Mouse (Mus musculus) urinary bladder, postnatal 25 days (tissue): ENCODE measurements around the gene Itgb3.

Experiments
- DNase-seq: peaks from one replicate; pipeline ENCODE4 v3.0.0; 2022; ENCODE audit warnings: low spot score

Itgb3 gene

DNA sequence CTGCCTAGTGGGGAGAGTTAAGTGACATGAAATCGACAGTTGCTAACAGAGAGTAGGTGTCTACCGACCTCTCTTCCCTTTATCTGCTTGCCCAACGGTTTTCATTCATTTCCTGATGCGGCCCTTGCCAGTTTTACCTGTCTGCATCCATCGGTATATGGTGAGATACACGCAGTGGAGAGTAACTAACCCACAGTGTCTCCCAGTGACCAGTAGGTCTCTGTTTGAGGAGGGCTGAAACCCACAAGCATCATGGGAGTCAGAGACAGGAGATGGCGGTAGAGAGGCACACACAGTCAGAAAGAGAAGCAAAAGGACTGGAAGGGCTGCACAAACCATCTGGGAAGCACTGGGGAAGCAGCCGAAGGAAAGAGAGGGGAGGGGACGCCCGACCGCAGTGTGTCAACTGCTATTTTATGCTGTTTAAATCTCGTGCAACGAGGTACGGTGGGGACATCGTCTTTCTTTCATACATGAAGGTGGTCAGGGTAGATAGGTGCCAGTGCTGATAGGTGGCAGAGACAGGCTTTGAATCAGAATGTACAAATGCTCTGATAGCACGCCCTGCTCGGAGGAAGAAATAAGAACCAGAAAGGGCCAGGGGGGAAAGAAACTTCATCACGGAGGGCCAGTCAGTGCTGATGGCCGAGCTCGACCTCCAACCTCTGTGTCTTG lies 53.9 kb downstream of the Itgb3 start:
- no peak for DNase-seq

DNA sequence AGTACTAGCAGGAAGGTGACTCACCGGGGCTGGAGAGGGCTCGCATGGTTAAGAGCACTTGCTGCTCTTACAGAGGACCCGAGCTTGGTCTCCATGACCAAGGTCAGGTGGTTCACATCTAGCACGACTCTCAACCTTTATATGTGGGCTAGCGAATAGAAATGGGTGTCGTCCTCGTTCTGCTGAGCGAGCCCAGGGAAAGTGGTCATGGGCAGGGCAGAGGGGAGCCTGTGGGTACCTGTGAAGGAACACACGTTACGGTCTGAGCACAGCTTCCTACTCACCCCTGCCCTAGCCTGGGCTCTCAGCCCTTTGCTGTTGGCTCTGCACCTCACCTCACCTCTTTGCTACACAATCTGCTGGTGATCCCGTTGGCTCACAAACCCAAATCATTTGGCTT lies 54.8 kb downstream of the Itgb3 start:
- DNase-seq: no peak

DNA sequence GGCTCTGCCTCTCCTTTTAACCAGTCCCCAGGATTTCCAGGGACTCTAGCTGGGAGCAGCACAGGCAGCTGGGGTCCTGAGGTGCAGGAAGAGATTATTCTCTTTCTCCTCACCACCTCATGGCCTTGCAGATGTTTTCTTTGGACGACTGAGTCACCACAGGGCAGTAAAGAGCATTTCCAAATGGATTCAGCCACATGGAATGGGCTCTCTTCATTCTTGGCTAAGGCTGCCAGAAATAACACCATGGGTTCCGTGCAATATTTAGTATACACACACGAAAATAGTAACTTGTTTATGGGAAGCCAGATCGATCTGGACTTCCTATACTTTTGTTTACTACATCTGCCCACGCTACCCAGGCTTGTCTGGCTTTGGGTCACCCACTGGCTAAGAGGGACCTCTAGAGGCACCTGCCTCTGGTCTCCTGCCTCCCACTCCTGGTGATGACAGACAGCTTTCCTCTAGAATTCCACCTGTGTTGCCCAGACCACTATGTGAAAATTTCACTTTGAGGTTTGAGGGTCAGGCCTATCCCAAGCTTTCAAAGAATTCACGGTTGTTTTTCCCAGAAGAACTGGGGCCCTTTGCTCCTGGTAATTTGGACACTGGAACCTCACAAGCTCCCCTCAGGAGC lies 55.6 kb downstream of the Itgb3 start:
- no peak for DNase-seq

DNA sequence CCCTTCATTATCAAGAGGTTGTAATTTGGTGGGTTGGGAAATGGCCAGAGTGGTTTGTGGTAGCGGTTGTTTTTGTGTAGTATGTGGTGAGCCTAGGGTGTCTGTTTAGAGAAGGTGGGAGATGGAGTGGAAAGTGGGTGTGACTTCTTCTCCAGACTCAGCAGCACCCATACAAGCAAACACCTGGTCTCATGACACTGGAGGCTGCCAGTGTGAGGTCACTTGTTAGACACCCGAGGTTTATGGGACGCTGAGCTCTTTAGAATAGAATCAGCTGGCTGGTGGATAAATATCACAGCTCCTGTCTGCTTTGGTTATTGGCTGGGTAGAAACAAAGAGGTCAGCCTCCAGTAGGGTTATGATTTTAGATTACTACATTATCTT lies 56.1 kb downstream of the Itgb3 start:
- DNase-seq: no peak

DNA sequence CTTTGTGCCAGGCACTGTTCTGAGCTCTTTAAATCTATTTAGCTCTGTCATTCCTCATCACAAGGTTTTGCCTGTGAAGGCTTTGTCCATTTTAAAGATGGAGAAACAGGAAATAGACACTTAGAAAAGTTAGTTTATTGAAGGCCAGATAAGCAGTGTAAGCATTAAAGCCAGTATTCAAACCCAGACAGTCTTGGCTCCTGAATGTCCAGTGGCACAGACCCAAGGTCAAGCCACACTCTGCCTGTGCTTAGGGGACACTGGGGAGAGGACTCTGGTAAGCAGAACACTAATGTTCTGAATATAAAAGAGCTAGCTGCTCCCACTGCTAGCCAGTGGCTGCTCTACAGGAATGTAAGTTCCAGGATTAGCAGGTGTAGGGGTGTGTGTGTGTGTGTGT lies 56.6 kb downstream of the Itgb3 start:
- DNase-seq: no peak

DNA sequence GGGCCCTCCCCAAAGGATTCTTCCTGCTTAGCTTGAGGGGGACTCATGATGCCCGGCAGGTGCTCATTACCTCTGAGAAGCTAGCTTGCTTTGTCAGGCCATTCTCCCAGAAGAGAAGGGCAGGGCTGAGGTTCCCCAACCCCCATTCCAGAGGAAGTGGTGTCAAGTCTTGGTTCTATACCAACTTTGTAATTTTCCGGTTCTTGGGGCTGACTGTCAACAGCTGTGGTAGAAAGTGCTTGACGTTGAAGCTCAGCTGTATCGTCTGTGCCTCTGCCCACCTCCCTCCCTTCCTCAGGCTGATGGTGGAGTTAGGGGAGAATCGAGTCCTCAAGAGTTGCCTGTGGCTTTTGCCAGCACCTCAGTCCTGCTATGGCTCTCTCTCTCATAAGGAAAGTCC lies 59.6 kb downstream of the Itgb3 start:
- no peak for DNase-seq

DNA sequence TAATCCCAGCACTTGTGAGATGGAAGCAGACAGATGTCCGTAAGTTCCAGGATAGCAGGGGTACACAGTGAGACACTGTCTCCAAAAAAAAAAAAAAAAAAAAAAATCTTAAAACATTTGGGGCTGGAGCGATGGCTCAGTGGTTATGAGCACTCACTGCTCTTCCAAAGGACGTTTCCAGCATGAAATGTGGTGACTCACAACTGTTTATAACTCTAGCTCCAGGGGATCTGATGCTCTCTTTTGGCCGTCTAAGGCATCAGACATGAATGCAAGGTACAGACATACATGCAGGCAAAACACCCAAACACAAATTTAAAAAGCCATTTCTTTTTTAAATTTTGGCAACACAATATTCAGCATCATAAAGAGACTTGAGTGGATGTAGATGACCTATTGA lies 65.6 kb downstream of the Itgb3 start:
- no peak for DNase-seq

DNA sequence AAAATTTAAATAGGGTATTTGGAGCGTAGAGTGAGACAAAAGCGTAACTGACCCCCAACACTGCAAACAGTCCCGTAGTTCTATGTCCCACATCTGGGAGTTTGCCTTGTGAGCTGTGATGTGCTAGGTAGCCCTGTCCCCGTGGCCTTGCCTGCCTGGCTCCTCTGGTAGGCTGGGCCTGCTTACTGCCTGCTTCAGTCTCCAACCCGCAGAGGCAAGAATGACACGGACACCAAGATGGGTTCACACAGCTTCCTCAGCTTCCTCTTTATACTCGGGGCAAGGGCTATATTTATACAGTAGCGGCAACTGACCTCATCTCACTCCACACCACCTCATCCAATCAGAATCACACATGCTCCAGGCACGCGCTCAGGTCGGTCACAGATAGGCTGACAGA lies 67.0 kb downstream of the Itgb3 start:
- DNase-seq: no peak

DNA sequence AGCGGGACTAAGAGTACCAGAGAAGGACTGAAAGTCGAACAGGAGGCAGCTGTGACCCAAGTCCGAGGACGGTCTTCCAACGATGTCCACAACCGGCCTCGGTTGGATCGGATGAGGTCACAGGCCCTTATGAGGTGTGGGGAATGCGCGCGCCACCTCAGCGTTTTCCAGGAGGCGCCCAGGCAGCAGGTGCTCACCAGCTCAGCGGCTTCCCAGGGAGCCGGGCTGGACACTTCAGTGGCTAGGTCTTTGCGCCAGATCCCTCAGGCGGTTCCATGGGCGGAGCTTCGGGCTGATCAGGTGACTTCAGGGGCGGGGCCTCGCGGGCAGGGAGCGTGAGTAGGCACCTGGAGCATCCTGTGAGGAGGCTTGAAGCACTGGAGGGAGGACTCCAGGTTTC lies 77.7 kb downstream of the Itgb3 start, which contains the start of gene Gm11639:
Gene Gm11639 (plus strand): TSS at position 160 of the 400 bp plus-strand sequence.
- no peak for DNase-seq

DNA sequence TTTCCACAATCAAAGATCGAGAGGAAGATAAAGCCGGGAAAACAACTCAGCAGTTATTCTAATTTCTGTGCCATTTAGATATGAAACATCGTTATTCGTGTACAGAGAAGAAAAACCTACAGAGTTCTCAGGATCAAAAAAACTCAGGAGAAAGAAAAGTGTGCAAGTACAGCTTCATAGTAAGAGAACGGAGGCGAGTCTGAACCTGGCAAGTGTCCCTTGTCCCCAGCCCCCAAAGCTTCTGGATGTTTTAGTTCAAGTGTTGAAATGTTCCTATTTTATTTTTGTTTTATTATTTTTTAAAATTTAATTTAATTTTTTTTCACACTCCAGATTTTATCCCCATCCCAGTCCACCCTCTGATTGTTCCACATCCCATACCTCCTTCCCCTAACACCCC lies 85.4 kb downstream of the Itgb3 start:
- no peak for DNase-seq

DNA sequence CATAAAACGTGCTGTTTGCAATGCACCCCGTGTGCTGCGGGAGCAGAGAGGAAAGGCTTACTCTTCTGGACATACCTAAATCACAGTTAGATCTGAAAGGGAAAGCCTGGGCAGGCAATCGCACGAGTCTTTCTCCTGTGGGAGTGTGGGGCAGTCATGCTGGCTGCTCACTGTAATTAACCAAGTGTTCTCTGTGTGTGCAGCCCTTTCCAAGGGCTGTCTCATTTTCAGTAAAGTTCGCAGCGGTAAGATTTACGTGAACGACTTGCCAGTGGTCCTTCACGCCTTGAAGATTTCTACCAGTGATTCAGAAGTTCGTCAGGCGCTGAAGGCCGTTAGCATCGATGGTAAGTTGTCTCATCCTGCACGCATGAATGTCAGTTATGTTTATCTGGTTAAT lies 96.3 kb downstream of the Itgb3 start:
- no peak for DNase-seq

DNA sequence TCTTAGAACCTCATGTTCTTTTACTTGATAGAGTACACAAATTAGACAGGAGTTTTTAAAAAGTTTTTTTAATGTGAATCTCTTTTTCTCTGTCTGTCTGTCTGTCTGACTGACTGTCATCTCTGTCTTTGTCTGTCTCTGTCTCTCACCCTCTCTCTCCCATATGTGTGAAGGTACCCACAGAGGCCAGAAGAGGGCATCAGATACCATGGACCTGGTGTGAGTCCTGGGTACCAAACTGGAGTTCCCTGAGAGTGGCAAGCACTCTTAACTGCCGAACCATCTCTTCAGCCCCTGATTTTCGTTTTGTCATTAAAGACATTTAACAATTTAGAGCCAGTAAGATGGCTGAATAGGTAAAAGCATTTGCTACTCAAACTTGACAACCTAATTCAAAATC lies 99.3 kb downstream of the Itgb3 start:
- DNase-seq: no peak
